Mouse (Mus musculus): ENCODE data around the gene Tti1. TPM values are rescaled to one million over a fixed set of nuclear protein-coding genes. Genes with fewer than 3 reads are reported as not detected.

Tti1 gene
- polyA plus RNA-seq, 1 experiment: 13.0 TPM

DNA sequence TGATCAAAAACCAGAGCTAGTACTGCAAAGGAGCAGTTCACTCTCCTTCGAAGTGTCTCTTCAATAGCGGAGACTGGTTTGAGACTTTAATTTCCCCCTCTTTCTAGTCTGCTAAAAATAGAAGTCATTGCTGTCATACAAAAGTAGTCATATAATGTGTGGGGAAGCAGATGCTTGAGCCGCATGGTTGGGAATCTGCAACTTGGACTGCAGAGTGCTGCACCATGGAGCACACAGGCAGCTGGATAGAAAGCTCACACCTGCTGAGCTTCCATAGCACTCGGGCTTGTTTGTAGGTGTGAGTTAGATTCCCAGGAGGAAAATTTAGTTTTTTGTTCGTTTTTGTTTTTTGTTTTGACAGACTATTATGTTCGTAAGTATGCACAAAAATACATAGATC, 8.2 kb upstream of the Tti1 start:
- H3K4me1 ChIP-seq (ENCODE audit: control insufficient read depth, insufficient read depth, low read length): peaks cover 1% of the 10 kb centered on the region; the same call in 1 of the 2 replicates
- WGBS: 85% methylated on average over 6 of the region's 6 CpGs

DNA sequence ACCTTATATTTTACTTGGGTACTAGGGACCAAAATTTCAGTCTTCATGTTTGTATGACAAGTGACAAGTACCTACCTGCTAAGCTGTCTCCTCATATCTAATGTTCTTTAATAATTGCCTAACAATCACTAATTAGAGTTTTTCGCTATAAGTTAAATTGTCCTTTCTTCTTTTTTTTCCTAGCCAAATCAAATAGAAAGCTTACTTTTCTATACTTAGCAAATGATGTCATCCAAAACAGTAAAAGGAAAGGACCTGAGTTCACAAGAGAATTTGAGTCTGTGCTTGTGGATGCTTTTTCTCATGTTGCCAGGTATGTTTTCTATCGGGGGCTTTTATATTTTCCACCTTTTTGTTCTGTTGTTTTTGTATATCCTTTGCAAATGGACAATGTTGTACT, 7.6 kb upstream of the Tti1 start:
- Histone ChIP-seq H3K4me3 (replicated peaks; ENCODE audit: control insufficient read depth, low read depth, low read length) (no peak overlapping the region), H3K4me1 (ENCODE audit: control insufficient read depth, insufficient read depth, low read length) (peaks cover 1% of the 10 kb centered on the region; the same call in 1 of the 2 replicates), H3K27ac (ENCODE audit: control insufficient read depth, insufficient read depth, low read depth, low read length, poor library complexity) (no peak overlapping the region)
- TF ChIP-seq POLR2A (IDR thresholded peaks at IDR 0.05; ENCODE audit: borderline replicate concordance, control insufficient read depth, low read depth, low read length) (no peak), CTCF (IDR thresholded peaks at IDR 0.05; ENCODE audit: control insufficient read depth, insufficient read depth, low read length) (no peak)
- WGBS: 95% methylated on average over 2 of the region's 2 CpGs

More for the DNA sequence above, 8.2 kb upstream of the Tti1 start:
- TF ChIP-seq CTCF (IDR thresholded peaks at IDR 0.05; ENCODE audit: control insufficient read depth, insufficient read depth, low read length) (no peak), POLR2A (IDR thresholded peaks at IDR 0.05; ENCODE audit: borderline replicate concordance, control insufficient read depth, low read depth, low read length) (no peak)
- Histone ChIP-seq H3K27ac (ENCODE audit: control insufficient read depth, insufficient read depth, low read depth, low read length, poor library complexity) (no peak overlapping the region), H3K4me3 (replicated peaks; ENCODE audit: control insufficient read depth, low read depth, low read length) (no peak overlapping the region)

DNA sequence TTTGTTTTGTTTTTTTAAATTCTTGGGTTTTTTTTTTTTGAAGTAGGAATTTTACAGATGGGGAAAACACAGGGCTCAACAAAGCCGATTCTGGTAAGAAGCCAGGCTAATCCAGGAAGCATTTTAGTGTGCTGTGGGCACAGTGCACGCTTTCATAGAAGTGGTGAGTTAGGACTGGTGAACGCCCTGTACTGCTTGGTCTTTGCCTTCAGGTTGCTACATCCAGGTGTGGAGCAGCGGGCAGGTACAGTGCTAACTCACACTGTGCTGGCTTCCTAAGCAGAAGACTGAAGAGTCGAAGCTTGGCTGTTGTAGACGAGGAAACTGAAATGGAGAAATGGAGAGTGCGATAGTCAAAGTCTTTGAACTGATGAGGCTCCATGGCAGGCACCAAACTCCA, 1.8 kb upstream of the Tti1 start:
- peaks cover 2% of the 10 kb centered on the region for H3K4me1 ChIP-seq (ENCODE audit: control insufficient read depth, insufficient read depth, low read length)
- H3K27ac ChIP-seq (ENCODE audit: control insufficient read depth, insufficient read depth, low read depth, low read length, poor library complexity): no peak overlapping the region
- peak overlapping the region; percentile 58 for H3K4me3 ChIP-seq (replicated peaks; ENCODE audit: control insufficient read depth, low read depth, low read length)
- WGBS: 50% methylated on average over 7 of the region's 7 CpGs
- TF ChIP-seq CTCF (IDR thresholded peaks at IDR 0.05; ENCODE audit: control insufficient read depth, insufficient read depth, low read length): no peak
- TF ChIP-seq POLR2A (IDR thresholded peaks at IDR 0.05; ENCODE audit: borderline replicate concordance, control insufficient read depth, low read depth, low read length): no peak

DNA sequence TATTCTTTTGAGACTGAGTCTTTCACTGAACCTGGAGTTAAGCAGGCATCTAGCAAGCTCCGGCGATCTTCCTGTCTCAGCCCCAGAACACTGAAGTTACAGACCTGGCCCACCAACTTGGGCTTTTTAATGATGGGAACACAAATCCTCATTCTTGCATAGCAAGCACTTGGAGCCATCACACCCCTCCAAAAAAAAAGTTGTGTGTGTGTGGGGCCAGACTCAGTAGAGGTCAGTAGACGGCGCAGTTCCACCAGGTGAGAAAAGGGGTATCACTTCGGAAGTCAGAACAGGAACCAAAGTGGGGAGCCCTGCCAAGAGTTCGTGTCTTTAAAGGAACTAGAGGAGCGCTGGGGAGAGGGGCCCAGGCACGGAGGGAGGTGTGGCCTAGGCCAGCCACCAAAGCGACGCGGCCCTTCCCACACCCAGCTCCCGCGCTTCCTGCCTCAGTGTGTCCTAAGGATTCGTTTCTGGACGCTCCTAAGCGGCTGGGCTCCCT, 329 bp downstream of the Tti1 start:
- Histone ChIP-seq H3K4me1 (ENCODE audit: control insufficient read depth, insufficient read depth, low read length) (peaks cover 2% of the 10 kb centered on the region), H3K4me3 (replicated peaks; ENCODE audit: control insufficient read depth, low read depth, low read length) (peak overlapping the region; percentile 98), H3K27ac (ENCODE audit: control insufficient read depth, insufficient read depth, low read depth, low read length, poor library complexity) (peak overlapping the region; percentile 89)
- under 1% methylated on average over 16 of the region's 16 CpGs for WGBS
- no peak for TF ChIP-seq CTCF (IDR thresholded peaks at IDR 0.05; ENCODE audit: control insufficient read depth, insufficient read depth, low read length)
- no peak for TF ChIP-seq POLR2A (IDR thresholded peaks at IDR 0.05; ENCODE audit: borderline replicate concordance, control insufficient read depth, low read depth, low read length)

DNA sequence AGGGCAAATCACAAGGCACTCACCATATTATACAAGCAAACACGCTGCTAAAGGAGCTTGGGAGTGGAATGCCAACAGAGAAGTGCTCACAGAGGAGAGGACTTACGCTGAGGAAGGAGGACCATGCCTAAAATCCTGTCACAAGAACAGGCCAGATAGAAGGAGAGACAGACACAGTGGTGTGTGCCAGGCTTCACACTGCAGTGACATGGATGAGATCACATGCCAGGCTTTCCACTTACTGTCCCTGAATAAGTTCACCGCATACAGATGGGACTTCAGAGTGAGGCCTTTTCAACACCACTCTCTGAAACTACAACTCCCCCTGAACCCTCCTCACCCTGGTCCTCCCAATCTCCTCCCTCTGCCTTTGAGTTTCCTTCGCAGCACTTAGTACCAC, 10.9 kb downstream of the Tti1 start:
- Histone ChIP-seq H3K27ac (ENCODE audit: control insufficient read depth, insufficient read depth, low read depth, low read length, poor library complexity) (no peak overlapping the region), H3K4me1 (ENCODE audit: control insufficient read depth, insufficient read depth, low read length) (no peaks in the 10 kb centered on the region; the same call in 1 of the 2 replicates), H3K4me3 (replicated peaks; ENCODE audit: control insufficient read depth, low read depth, low read length) (no peak overlapping the region)
- 91% methylated on average over 4 of the region's 4 CpGs for WGBS
- TF ChIP-seq CTCF (IDR thresholded peaks at IDR 0.05; ENCODE audit: control insufficient read depth, insufficient read depth, low read length) (no peak), POLR2A (IDR thresholded peaks at IDR 0.05; ENCODE audit: borderline replicate concordance, control insufficient read depth, low read depth, low read length) (no peak)

DNA sequence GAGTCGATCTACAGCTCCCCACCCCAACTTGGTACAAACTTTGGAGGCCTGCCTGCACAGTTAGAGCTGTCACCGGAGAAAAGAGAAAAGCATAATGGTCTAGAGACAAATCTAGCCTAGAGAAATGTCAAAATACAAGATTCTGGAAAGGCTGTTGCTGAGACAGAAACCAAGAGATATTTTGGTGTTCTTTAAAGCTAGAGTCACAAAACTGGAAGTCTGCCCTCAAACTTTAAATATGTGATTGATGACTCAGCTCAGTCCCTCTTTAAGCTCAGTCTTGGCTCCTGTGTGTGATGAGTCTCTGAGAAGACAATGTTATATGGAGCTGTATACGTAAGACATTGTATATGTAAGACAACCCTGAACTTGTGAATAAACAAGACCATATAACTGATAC, 15.6 kb downstream of the Tti1 start:
- Histone ChIP-seq H3K4me1 (ENCODE audit: control insufficient read depth, insufficient read depth, low read length) (no peaks in the 10 kb centered on the region), H3K27ac (ENCODE audit: control insufficient read depth, insufficient read depth, low read depth, low read length, poor library complexity) (no peak overlapping the region), H3K4me3 (replicated peaks; ENCODE audit: control insufficient read depth, low read depth, low read length) (no peak overlapping the region)
- WGBS: 89% methylated on average over 3 of the region's 3 CpGs
- no peak for TF ChIP-seq CTCF (IDR thresholded peaks at IDR 0.05; ENCODE audit: control insufficient read depth, insufficient read depth, low read length)
- no peak for TF ChIP-seq POLR2A (IDR thresholded peaks at IDR 0.05; ENCODE audit: borderline replicate concordance, control insufficient read depth, low read depth, low read length)

DNA sequence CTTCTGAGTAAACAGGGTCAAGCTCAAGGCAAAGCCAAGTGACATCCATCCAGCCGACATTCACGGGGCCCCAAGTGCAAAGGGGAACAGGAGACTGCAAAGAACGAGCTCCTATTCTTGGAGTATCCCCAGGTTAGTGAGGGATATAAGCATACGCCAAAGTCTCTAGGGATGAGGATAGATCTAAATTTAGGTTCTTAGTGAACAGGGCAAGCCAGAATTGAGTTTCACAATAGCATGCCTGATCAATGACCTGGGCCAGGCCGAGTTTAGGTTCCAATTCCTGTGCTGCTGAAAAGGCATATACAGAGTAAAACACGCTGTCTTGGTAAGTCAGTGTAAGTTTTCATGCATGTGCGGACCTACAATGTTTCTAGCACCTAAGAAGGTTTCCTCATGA, 18.9 kb downstream of the Tti1 start:
- Histone ChIP-seq H3K27ac (ENCODE audit: control insufficient read depth, insufficient read depth, low read depth, low read length, poor library complexity) (no peak overlapping the region), H3K4me1 (ENCODE audit: control insufficient read depth, insufficient read depth, low read length) (no peaks in the 10 kb centered on the region), H3K4me3 (replicated peaks; ENCODE audit: control insufficient read depth, low read depth, low read length) (no peak overlapping the region)
- TF ChIP-seq POLR2A (IDR thresholded peaks at IDR 0.05; ENCODE audit: borderline replicate concordance, control insufficient read depth, low read depth, low read length): no peak
- no peak for TF ChIP-seq CTCF (IDR thresholded peaks at IDR 0.05; ENCODE audit: control insufficient read depth, insufficient read depth, low read length)
- WGBS: 87% methylated on average over 7 of the region's 7 CpGs

DNA sequence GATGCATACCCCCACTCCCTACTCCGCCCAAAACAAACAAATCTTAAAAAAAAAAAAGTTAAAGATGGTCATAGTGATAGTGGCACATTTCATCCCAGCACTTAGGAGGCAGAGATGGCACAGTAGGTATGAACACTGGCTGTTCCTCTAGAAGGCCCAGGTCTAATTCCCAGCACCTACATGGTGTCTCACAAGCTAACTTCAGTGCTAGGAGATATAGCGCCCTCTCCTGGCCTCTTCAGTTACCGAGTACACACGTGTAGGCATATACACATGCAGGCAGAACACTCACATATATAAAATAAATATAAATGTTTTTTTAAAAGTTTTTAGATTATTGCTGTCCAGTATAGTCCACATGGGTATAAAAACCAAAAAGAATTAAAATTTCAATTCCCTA, 22.6 kb downstream of the Tti1 start:
- no peaks in the 10 kb centered on the region for H3K4me1 ChIP-seq (ENCODE audit: control insufficient read depth, insufficient read depth, low read length)
- TF ChIP-seq POLR2A (IDR thresholded peaks at IDR 0.05; ENCODE audit: borderline replicate concordance, control insufficient read depth, low read depth, low read length): no peak
- TF ChIP-seq CTCF (IDR thresholded peaks at IDR 0.05; ENCODE audit: control insufficient read depth, insufficient read depth, low read length): no peak
- H3K4me3 ChIP-seq (replicated peaks; ENCODE audit: control insufficient read depth, low read depth, low read length): no peak overlapping the region
- 94% methylated on average over 4 of the region's 4 CpGs for WGBS
- no peak overlapping the region for H3K27ac ChIP-seq (ENCODE audit: control insufficient read depth, insufficient read depth, low read depth, low read length, poor library complexity)

DNA sequence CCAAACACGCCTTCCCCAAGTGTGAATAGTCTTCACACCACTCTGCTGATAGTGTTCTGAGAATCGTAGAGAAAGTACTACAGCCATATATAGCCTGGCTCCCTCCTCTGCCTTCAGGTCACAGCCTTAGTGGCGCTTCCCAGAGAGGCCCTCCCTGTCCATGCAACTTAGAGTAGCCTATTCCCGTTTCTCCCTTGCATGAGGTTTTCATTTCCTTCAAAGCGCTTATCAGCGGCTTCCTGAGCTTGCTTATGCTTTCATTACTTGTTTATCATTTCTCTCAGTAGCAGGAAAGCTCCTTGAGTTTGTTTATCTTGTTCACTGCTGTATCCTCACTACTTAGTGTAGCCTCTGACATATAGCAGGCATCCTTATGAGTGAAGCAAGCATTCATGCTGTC, 23.6 kb downstream of the Tti1 start:
- H3K4me3 ChIP-seq (replicated peaks; ENCODE audit: control insufficient read depth, low read depth, low read length): no peak overlapping the region
- no peaks in the 10 kb centered on the region for H3K4me1 ChIP-seq (ENCODE audit: control insufficient read depth, insufficient read depth, low read length)
- H3K27ac ChIP-seq (ENCODE audit: control insufficient read depth, insufficient read depth, low read depth, low read length, poor library complexity): no peak overlapping the region
- WGBS: 80% methylated on average over 6 of the region's 6 CpGs
- no peak for TF ChIP-seq POLR2A (IDR thresholded peaks at IDR 0.05; ENCODE audit: borderline replicate concordance, control insufficient read depth, low read depth, low read length)
- TF ChIP-seq CTCF (IDR thresholded peaks at IDR 0.05; ENCODE audit: control insufficient read depth, insufficient read depth, low read length): no peak

Measured in bone marrow, adult 2 months (tissue).